Mouse (Mus musculus) embryo, embryonic 10 days (tissue): ENCODE measurements around the gene Ctso.

ENCODE experiments used
- DNase-seq: peaks from one replicate; pipeline ENCODE4 v3.0.0-alpha.2; 2015; ENCODE audit warnings: low spot score

The Ctso gene

DNA sequence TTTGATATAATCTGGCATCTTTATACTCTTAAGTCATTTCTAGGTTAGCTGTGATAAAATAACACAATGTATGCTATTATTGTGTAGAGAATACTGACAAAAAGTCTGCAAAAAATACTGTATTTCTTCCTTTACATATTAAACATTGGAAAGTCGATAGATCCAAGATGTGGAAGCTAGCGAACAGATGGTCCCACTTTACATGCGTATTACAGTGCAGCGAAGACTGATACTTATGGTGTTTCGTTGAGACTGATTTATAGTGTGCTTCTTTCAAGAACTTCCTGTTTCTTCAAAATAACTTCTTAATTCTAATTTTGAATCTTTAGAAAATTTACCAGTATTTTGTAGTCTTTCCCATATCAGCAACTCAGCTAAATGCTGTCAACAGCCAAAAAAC is 25.1 kb downstream of the Ctso start:
- no peak for DNase-seq

DNA sequence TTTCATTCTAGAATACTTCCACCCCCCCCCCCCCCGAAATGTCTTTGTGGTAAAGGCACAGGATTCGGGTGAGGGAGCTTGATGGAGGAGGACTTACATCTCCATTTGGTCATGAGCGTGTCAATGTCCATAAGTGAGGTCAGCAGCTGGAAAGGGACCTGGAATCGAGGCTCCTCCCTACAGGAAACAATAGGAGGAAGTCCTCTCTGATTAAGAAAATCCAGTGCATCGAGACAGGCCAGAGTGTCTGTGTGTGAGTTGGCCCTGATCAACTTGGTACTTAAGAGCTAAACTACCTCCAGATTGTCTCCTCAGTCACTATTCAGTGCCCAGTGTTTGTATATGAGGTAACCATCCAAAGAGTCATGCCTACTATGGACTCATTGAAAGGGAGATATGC is 28.9 kb downstream of the Ctso start:
- DNase-seq, result no peak

DNA sequence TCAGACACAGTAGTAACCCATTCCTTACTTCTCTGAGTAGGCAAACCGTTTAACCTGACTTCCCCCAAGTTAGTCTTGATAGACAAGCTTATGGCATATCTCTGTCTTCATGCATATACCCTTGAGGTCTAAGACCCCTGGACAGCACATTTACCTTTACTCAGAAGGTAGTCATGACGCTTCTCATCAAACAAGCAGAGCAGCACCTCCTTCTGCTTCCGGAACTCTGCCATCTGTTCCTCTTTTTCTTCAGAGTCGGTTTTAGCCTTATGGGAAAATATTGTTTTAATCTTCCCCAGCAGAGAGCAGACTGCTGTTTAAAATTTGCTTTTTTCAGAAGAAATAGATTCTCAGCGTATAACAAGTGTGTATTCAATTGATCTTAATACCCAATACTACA is 31.4 kb downstream of the Ctso start:
- DNase-seq, result no peak

DNA sequence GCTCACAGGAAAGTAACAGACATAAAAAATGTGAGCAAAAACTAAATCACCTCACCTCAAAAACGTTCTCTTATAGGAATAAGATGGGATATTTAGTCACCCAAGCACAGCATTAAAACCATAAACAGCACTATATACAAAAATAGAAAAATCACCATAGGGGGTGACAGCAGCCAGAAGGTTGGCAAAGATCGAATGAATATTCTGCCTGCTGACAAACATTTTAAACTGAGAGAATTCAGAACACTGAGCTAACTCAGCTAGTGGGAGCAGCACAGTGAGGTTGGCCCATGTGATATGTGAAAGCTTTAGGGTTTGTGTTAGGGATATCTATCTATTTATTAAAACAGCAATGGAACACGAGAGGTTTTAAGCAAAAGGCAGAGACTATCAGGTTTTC is 32.2 kb downstream of the Ctso start:
- DNase-seq, result no peak

DNA sequence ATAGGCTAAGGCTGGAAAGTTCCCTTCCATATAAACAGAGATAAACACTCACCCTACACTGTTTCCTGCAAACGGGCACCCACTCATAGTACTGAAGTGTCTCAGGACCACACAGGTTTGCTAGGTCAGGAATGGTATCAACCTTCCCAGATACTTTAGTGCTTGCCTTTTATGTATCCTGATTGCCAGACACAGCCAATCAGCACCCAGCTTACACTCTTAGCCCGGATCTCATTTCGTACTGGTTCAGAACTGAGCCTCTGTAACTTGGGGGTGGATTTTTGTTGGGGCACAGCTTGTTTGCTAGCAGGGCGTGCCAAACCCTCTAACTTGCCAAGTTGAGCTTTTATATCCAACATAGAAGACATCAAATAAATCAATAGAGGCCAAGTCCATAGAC is 43.2 kb downstream of the Ctso start:
- DNase-seq, result no peak

DNA sequence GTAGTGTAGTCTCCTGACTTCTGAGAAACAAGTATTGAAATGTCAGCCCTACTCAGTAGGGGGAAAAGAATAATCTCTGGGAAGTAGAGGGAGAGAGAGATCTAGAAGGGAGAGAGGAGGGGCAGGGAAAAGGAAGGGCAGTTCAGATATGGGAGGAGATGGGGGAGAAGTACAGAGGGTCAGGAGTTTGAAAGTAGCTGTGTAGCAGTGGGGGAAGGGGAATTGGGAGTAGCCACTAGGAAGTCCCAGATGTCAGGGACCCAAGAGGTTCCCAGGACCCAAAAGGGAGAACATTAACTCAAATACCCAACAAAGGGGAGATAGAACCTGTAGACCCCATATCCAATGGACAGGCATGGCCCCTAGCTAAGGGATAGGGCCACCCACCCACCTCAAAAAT is 43.7 kb downstream of the Ctso start, which contains the start of gene Tdo2:
Tdo2 (minus strand) TSS at position 101 of the 400 bp plus-strand sequence.
- DNase-seq, result no peak

DNA sequence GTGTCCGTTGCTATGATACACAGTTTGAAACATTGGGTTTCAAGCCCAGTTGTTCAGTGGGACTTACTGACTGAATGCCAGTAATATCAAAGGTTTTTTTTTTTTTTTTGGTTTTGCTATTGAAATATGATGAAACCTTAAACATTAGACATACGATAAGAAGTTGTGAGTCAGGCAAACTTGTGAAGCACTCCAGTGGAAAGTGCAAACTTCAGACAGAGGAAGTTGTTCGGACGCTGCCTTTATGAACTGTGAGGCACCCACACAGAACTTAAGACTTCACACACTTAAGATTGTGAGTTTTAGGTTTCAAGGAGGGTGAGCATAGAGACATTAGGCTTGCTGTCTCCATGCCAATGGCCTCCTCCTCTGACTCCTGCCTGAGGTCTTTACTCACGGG is 49.2 kb downstream of the Ctso start:
- no peak for DNase-seq

DNA sequence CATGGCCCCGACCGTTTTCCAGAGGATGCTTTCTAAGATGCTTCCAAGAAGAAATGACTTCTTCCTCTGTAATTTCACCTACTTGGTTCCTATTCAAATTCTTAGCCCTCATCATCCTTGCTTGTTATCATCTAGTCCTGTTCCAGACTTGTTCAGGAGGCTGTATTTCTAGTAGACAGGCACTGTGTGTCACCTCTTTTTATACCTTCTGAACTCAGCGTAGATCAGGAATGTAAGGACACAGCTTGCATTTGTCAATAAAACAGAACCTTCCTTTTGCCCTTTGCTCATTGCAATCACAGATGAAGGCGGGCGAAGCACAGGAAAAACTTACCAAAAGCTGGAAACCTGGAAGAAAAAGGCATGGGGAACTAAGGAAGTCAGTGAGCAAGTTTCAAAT is 49.6 kb downstream of the Ctso start, which contains the start of gene Asic5:
Asic5 (plus strand) TSS at position 301 of the 400 bp plus-strand sequence.
- DNase-seq, result no peak

DNA sequence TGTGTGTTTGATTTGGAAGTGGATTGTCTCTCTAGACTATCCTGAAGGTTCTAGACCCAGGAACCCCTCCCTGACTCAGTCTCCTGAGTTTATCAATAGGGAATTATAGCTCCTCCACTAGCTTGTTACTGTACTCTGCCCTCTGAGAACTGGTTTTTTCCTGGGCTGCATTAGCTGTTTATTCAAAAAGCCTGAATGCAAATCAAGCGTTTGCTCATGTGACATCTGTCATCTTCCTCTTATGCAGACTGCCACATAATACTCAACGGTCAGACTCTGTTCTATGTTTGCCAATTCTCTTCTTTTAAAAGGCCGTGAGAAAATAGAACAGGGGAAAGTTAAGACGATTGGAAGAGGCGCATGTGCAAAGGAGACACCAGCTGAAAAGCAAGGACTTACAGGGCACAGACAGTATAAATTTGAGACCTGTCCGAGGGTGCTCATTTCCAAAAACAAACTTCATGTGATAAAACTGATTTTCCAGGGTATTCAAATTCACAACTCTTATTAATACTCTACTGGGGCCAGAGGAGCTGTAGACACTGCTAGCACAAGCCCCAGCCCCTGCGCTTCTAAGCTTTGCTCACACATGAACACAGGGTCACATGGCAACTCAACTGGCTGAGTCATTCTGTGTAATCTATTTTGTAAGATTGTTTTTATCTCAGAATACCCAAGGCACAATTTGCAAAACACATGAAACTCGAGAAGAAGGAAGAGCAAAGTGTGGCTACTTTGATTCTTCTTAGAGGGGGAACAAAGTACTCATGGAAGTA is 50.9 kb downstream of the Ctso start:
- DNase-seq, result no peak

DNA sequence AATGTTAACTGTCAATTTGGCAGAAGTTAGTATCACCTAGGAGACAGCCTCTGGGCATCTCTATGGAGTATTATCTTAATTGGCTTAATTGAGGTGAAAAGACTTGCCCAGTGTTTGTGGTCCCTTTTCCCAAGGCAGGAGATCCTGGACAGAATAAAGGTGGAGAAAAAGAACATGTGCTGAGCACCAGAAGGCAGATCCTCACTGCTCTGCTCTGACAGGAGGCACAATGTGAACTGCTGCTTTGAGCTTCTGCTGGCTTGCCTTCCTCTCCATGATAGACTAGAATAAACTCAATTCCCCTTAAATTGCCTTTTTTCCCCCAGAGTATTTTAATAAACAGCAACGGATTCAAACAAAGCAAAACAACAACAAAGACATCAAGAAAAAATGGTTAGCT is 52.7 kb downstream of the Ctso start:
- no peak for DNase-seq

DNA sequence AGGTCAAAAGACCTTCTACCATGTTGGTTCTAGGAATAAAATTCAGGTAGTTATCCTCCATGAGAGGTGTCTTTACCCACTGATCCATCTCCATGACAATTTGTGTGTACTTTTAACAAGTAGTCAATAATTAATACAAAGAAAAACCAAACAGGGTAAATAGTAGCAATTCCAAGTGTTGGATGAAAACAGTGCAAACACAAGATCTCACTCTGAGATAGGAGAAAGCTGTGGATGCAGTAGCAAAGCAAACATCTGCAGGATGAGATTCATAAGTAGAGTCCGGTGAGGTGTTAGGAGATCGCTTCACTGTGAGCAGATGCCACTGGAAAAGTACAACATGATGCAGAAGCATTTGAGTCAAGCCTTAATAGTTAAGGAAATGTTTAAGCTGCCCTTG is 53.7 kb downstream of the Ctso start:
- DNase-seq, result no peak

DNA sequence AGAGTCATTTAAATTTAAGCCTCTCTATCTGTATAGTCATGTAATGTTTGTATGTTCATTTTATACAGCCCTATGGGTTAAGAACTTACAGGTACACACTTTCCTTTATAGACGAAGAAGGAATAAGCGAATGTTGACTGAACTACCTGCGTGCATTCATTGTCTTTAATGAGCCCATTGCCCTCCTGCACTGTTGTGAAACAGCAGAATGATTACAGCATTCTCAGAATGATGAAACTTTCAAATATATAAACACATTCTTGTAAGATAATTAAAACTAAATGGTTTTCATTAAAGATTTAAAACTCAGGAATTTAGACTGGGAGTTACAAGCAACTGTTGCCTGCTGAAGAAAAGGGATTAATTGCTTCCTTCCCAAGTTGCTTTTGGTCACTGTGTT is 55.2 kb downstream of the Ctso start:
- no peak for DNase-seq

DNA sequence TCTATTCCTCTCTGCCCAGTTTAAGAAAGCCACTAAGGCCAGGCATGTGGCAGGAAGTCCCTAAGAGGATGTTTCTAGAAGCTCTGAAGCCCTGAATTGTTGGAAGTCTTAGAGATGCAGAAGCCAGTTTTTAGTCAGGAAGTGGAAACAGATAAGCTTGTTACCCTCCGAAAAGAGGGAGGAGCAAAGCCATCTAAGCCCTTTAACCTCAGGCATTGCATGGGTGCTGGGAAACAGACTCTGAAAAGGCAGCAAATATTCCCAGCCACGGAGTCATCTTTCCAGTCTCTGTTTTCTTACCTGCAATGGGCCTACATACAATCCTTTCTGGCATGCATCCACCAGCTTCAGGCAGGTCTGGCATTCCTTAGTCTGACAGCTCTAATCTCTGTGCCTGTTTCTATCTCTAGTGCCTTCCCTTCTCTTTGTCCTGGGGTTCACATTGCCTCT is 57.3 kb downstream of the Ctso start:
- DNase-seq, result peak; percentile 12

DNA sequence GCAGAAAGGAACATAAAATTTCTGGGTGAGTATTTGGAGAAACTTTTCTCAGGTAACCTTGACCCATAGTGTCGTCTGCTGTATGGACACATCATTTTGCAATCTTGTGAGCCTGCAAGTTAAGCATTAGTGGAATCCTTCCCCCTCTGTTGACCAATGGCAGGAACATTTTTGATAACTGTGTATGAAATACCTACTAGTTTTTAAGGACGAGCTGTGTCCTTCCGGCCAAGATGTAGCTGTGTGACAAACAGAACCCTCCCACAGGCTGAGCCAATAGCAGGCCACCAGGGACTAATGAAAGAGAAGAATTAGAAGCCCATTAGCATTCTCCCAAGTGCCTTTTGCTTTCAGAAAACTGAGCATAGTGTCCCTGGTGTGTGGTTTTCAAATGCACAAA is 58.1 kb downstream of the Ctso start:
- DNase-seq, result no peak

DNA sequence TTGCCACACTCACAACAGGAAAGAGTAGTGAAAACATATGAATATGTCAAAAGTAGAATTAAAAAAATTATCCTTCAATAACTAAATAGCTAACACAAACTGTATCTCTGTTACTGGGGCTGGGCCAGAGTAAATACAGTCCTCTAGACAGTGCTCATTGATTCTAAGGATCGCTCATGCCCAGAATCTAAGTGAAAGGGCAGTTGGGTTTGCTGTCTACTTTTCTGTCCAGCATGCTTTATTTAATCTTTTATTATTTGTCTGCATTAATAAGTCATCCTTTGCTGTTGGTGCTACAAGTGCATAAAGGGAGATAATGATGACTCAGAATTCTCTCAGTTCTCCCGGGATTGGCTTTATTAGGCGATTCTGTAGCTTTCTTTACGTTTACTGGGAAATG is 63.0 kb downstream of the Ctso start:
- DNase-seq, result no peak

DNA sequence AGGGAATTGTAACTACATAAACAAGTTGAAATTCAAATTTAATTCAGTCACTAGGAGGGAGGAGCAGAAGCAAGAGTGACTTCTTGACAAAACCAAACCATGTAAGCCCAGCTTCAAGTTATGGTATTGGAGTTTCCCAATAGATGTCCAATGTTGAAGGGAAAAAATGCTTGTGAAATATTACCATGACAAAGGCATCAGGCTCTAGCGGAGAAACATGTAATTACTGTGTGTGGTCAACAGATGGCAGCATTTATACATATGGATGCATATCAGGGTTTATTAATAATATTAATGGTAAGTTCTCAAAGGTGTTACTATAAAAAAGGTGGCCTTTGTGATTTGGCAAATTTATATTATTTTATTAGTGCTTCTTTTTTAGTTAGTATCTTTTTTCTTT is 63.6 kb downstream of the Ctso start:
- DNase-seq, result peak; percentile 61
